Mouse (Mus musculus): Measurements from ENCODE around the gene Abcc5.

The Abcc5 gene

DNA sequence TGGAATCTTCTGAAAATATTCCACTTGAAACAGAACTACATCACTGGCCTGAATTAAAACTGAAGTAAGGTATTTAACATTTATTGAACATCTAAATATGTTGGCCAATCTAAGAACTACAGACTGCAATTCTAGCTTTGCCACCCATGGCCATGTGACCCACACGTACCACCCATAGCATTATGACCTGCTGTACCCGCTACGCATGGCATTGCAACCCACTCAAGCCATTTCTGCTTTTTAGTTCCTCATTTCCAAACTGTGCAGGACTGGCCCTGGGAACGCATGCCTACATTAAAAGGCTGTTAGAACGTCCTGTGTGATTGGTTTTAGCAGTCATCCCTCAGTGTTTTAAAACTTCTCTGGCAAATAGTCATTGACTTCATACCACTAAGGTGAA is 68.4 kb downstream of the Abcc5 start:
- no peak for DNase-seq

DNA sequence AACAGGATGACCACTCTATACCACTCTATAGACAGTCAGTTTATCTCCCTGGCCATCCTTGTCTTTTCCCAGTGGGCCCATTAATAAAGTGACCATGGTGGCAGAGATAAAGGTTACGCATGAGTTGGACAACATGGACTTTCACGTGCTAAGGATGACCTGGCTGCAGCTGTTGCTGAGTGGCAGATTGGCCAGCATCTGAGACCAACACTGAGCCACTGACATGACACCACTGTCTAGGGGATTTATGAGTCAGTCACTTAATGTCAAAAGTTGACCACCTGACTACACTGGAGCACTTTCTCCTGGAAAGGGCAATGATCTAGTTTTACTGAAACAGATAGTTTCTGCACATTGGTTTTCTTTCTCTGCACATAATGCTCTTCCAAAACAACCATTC is 71.4 kb downstream of the Abcc5 start:
- DNase-seq, result no peak

- no peak for DNase-seq
These were observed 72.2 kb downstream of the Abcc5 start for GRCm38 (mm10) chr16:20354011-20354410.

GRCm38 (mm10) chr16:20345464-20345863 is 80.7 kb downstream of the Abcc5 start:
- no peak for DNase-seq

GRCm38 (mm10) chr16:20338616-20339015 is 87.6 kb downstream of the Abcc5 start:
- DNase-seq, result no peak

DNA sequence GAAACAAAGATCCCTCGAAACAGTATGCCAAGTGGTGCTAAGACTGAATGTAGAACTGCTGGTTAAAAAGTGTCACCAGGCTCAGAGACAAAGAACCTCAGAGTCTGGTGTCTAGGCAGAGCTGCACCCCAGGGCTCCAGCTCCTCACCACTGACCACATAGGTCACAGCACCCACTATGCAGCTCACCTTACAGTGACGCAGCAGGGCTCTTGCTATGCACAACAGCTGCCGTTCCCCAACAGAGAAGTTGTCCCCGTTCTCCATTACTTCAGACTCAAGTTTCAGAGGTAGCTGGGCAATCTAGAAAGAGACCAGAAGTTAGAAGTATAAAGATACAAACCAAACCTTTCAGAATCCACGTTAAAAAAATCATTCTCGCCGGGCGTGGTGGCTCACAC is 91.3 kb downstream of the Abcc5 start:
- no peak for DNase-seq

GRCm38 (mm10) chr16:20328306-20328705 is 97.9 kb downstream of the Abcc5 start:
- DNase-seq, result no peak

DNA sequence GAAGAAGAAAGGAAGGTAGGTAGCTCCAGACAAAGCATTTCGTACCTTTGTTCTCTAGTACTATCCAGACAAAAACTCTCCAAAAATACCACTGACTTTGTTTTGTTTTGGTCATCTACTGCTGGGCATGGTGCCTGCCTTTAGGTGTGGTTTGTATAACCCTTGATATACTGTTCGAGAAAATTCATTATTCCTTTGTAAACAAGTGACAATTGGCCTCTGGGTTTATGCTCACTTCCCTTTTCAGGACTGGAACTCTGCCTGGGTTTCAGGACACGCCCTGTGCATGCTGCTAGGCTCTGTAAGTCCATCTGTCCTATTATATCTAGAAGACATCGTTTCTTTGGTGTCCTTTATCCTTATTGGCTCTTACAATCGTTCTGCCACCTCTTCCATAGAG is 100.9 kb downstream of the Abcc5 start, which contains the start of gene Cyp2ab1:
Gene Cyp2ab1 (minus strand): TSS at position 119 of the 400 bp plus-strand sequence.
- no peak for DNase-seq

GRCm38 (mm10) chr16:20323907-20324306 is 102.3 kb downstream of the Abcc5 start:
- no peak for DNase-seq

DNA sequence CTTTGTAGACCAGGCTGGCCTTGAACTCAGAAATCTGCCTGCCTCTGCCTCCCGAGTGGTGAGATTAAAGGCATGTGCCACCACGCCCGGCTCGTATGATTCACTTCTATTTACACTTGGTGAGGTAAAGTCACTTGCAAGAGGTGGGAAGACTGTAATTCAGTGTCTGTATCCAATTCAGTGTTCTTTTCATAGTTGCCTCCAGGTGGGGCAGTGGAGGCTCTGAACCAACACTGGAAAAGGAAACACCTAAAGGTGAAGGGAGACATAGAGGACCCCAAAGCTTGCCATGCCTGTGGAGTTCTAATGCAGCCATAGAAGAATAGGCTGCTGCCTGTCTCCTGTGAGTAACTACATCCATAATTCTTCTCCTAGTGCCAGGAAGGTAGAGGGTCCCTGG is 103.9 kb downstream of the Abcc5 start:
- no peak for DNase-seq

DNA sequence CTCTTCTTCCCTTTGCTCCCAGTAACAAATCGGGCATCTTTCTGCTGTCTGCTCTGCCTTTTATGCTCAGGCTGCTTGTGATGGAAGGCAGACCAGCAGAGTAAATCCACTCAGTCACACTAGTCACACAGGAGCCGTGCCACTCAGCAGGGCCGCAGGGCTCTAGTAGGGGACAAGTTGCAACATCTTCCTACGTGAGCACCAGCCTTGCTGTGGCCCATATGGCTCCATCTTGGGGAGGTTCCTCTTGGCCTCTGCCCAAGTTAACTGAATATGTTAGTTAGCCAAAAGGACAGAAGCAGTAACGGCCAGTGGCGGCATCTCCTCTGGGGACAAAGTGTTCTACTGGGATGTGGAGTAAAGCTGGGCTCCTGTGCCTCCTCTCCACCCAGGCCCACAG is 109.4 kb downstream of the Abcc5 start:
- no peak for DNase-seq

GRCm38 (mm10) chr16:20315266-20315665 is 110.9 kb downstream of the Abcc5 start:
- DNase-seq, result no peak

GRCm38 (mm10) chr16:20312272-20312671 is 113.9 kb downstream of the Abcc5 start:
- DNase-seq, result no peak

DNA sequence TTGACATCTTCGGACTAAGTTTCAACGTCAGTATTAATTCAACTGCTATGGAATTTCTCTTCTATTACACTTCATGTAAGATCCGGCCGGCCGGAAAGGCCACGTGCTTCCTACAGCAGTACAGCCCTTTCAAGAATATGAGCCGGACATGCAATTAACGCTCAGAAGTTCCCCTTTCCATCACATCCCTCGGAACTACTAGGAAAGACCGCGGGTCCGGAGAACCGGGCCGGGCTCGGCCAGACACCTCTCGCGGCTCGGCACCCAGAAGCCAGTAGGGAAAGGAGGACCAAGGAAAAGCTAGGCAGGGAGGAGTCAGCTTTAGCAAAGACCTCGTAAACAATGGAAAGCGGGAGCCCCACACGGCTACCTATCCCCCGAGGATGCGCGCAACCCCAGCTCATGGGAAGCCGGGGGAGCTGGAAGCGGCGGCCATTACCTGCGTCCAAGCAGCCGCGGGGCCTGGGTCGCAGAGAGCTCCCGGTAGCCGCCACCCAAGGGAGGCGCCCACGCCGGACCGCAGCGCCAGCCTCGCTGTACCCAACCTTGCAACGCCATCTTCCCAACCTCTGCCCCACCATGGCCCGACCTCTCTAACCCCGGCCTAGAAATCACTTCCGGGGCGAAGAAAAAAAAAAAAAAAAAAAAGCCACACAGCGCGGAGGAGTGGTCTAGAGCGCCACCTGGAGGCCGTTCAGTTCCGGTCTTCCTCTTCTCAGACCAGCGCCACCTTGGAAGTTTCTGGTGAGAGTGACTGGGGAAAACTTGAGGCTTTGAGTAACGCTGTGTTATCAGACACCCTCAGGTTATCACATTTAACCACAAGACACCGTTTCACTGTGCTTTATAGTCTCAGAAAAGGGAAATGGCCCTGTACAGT is 124.2 kb downstream of the Abcc5 start, which contains the start of gene Parl:
Gene Parl (minus strand): TSS at position 618 of the 880 bp plus-strand sequence.
- peak; percentile 80 to 88 for DNase-seq

DNA sequence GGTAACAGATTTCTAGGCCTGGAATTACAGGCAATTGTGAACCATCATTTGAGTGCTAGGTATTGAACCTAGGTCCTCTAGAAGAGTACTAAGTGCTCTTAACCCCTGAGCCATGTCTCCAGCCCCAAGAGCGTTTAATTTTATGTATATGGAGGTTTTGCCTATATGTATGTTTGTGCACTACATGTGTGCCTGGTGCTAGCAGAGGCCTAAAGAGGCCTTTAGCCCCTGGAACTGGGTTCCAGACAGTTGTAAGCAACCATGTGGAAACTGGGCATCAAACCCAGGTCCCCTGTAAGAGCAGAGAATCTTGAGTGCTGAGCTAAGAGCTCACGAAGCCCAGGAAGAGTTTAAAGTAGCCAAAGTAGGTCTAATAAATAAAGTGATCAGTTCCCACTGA is 126.1 kb downstream of the Abcc5 start:
- DNase-seq, result no peak

All from cerebellum, adult 18-20 months (tissue).